Mouse (Mus musculus) stomach, postnatal 0 days (tissue): ENCODE results near the gene Uhrf1bp1l.

Source experiments
- CTCF ChIP-seq: IDR thresholded peaks from 2 replicates; pipeline ENCODE4 v1.5.1; 2016; ENCODE audit warnings: antibody characterized with exemption, low read depth, mild to moderate bottlenecking, moderate library complexity
- EP300 ChIP-seq: optimal IDR thresholded peaks from 2 replicates; pipeline ENCODE3; 2016; ENCODE audit warnings: antibody characterized with exemption

DNA sequence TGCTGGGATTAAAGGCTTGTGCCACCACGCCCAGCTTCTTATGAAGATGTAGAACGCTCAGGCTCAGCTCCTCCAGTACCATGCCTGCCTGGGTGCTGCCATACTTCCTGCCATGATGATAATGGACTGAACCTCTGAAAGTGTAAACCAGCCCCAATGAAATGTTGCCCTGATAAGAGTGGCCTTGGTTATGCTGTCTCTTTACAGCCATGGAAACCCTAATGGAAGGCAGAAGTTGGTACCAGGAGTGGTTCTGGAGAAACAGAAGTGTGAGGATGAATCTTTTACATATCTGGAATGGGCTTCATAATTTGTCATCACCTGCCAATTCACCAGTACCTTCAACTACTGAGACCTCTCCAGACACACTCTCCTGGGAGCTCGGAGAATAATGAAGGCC is 46.8 kb upstream of the Uhrf1bp1l start:
- TF ChIP-seq EP300: no peak
- TF ChIP-seq CTCF: no peak
